8 mouse cellular contexts compared by ENCODE assay signal in the genomic region with DNA sequence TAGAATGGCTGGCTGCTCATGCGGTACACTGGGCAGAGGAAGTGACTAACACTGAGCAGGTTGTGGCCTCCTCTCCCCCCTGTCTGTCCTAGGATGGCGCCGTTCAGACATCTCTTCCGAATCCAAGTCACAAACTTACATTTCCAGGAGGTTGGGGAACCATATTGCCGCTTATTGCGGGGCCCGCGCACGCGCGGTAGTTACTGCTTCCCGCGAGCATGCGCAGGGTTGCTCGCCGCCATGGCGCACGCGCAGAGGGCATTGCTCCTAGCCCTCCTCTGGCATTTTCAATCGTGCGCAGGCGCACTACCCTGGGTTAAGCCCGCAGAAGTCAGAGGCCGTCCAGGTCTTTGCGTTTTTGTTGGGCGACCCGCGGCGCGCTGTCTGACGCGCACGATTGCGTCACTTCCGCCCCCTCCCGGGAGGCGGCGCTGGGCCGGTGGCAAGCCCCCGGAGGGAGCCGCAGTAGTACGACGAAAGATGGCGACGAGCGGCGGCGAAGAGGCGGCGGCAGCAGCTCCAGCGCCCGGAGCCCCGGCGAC. TPM values are rescaled to one million over a fixed set of nuclear protein-coding genes. Genes with fewer than 3 reads are reported as not detected.
DNase-seq lines count a peak whose midpoint lies in the region; ATAC-seq and TF ChIP-seq lines count a peak whose summit lies in the region.

No protein-coding gene starts in this region.

- peaks cover 22% of the 10 kb centered on the region for H3K36me3 ChIP-seq in embryonic facial prominence, embryonic 15.5 days
- peaks cover 23% of the 10 kb centered on the region for H3K36me3 ChIP-seq in limb, embryonic 14.5 days (ENCODE audit: control insufficient read depth, insufficient read depth, low read length)
- peaks cover 17% of the 10 kb centered on the region for H3K36me3 ChIP-seq in midbrain, postnatal 0 days (ENCODE audit: insufficient read depth, low read length)

- peak; percentile 99 for DNase-seq in 416B (ENCODE audit: low read depth)
- peak; percentile 100 for DNase-seq in heart, adult 8-10 months (ENCODE audit: low spot score)
- peak; percentile 100 for DNase-seq in kidney, adult 9 months
- DNase-seq in limb, embryonic 14.5 days (ENCODE audit: low spot score): peak; percentile 99
- DNase-seq in midbrain, postnatal 0 days (ENCODE audit: low spot score): peak; percentile 99
- peak; percentile 99 to 100 for DNase-seq in spleen, postnatal 14 days (ENCODE audit: low spot score in 2 of 2)

- H3K4me3 ChIP-seq in bone marrow, adult 2 months (replicated peaks; ENCODE audit: control insufficient read depth, low read depth, low read length): peak overlapping the region; percentile 96
- peak overlapping the region; percentile 71 for H3K4me3 ChIP-seq in embryonic facial prominence, embryonic 15.5 days (replicated peaks)
- H3K4me3 ChIP-seq in limb, embryonic 14.5 days (replicated peaks; ENCODE audit: low read length): peak overlapping the region; percentile 90
- peak overlapping the region; percentile 84 for H3K4me3 ChIP-seq in midbrain, postnatal 0 days (ENCODE audit: low read depth, low read length)

- TF ChIP-seq POLR2A in bone marrow, adult 2 months (IDR thresholded peaks at IDR 0.05; ENCODE audit: borderline replicate concordance, control insufficient read depth, low read depth, low read length): peak; percentile 62; the same call in 1 of the 2 replicates
- TF ChIP-seq POLR2A in limb, embryonic 14.5 days (IDR thresholded peaks at IDR 0.05; ENCODE audit: borderline replicate concordance, extremely low read depth, insufficient read depth, insufficient read length): peak; percentile 59; the same call in 1 of the 2 replicates

- ATAC-seq in embryonic facial prominence, embryonic 15.5 days (ENCODE audit: insufficient number of reproducible peaks, low FRiP score, low TSS enrichment, low read depth): peak; percentile 98
- ATAC-seq in limb, embryonic 14.5 days (ENCODE audit: low FRiP score, low read depth): peak; percentile 96
- peak; percentile 97 for ATAC-seq in midbrain, postnatal 0 days (ENCODE audit: low FRiP score)

- peak overlapping the region; percentile 96 for H3K27ac ChIP-seq in bone marrow, adult 2 months (ENCODE audit: control insufficient read depth, insufficient read depth, low read depth, low read length, poor library complexity)
- H3K27ac ChIP-seq in embryonic facial prominence, embryonic 15.5 days (replicated peaks): peak overlapping the region; percentile 93
- peak overlapping the region; percentile 86 for H3K27ac ChIP-seq in limb, embryonic 14.5 days (replicated peaks; ENCODE audit: low read depth, low read length)
- peak overlapping the region; percentile 78 for H3K27ac ChIP-seq in midbrain, postnatal 0 days (ENCODE audit: low read depth, low read length)

- H3K9ac ChIP-seq in embryonic facial prominence, embryonic 15.5 days: peak overlapping the region; percentile 86
- H3K9ac ChIP-seq in limb, embryonic 14.5 days (ENCODE audit: low read depth, low read length, severe bottlenecking): peak overlapping the region; percentile 86
- peak overlapping the region; percentile 77 for H3K9ac ChIP-seq in midbrain, postnatal 0 days (replicated peaks; ENCODE audit: low read length, poor library complexity, severe bottlenecking)

- H3K9me3 ChIP-seq in embryonic facial prominence, embryonic 15.5 days (replicated peaks): no peaks in the 10 kb centered on the region
- H3K9me3 ChIP-seq in limb, embryonic 14.5 days (ENCODE audit: control insufficient read depth, low read length): no peaks in the 10 kb centered on the region
- no peaks in the 10 kb centered on the region for H3K9me3 ChIP-seq in midbrain, postnatal 0 days (ENCODE audit: low read length)

- no peak for TF ChIP-seq CTCF in bone marrow, adult 2 months (IDR thresholded peaks at IDR 0.05; ENCODE audit: control insufficient read depth, insufficient read depth, low read length)
- peak; percentile 18 for TF ChIP-seq CTCF in midbrain, postnatal 0 days (IDR thresholded peaks at IDR 0.05)

- WGBS in bone marrow, adult 2 months: under 1% methylated on average over 54 of the region's 54 CpGs
- under 1% methylated on average over 53 of the region's 54 CpGs for WGBS in embryonic facial prominence, embryonic 15.5 days
- WGBS in limb, embryonic 14.5 days: under 1% methylated on average over 39 of the region's 54 CpGs
- under 1% methylated on average over 47 of the region's 54 CpGs for WGBS in midbrain, postnatal 0 days

- peaks cover 4% of the 10 kb centered on the region; the same call in 1 of the 2 replicates for H3K4me1 ChIP-seq in bone marrow, adult 2 months (ENCODE audit: control insufficient read depth, insufficient read depth, low read length)
- peaks cover 25% of the 10 kb centered on the region for H3K4me1 ChIP-seq in embryonic facial prominence, embryonic 15.5 days
- peaks cover 10% of the 10 kb centered on the region for H3K4me1 ChIP-seq in limb, embryonic 14.5 days (ENCODE audit: control insufficient read depth, insufficient read depth, low read length)
- peaks cover 15% of the 10 kb centered on the region for H3K4me1 ChIP-seq in midbrain, postnatal 0 days (ENCODE audit: insufficient read depth, low read length)

- peak overlapping the region; percentile 84 for H3K4me2 ChIP-seq in embryonic facial prominence, embryonic 15.5 days (replicated peaks)
- H3K4me2 ChIP-seq in limb, embryonic 14.5 days (replicated peaks; ENCODE audit: low read depth, low read length, severe bottlenecking): peak overlapping the region; percentile 86
- peak overlapping the region; percentile 92 for H3K4me2 ChIP-seq in midbrain, postnatal 0 days (ENCODE audit: low read depth, low read length, poor library complexity, severe bottlenecking)

- H3K27me3 ChIP-seq in embryonic facial prominence, embryonic 15.5 days: no peaks in the 10 kb centered on the region
- no peaks in the 10 kb centered on the region for H3K27me3 ChIP-seq in limb, embryonic 14.5 days (ENCODE audit: control insufficient read depth, insufficient read depth, low read length)
- H3K27me3 ChIP-seq in midbrain, postnatal 0 days (ENCODE audit: insufficient read depth, low read length): no peaks in the 10 kb centered on the region

RNA-seq across cellular contexts. Expression of gene Ubr4, which starts 27.9 kb away (rescaled TPM):
- 31.7 and 52.8 TPM in 2 replicates for polyA plus RNA-seq in bone marrow, adult 2 months (2011; ENCODE audit: insufficient read depth, insufficient read length, low replicate concordance, missing spikeins)
- polyA plus RNA-seq in embryonic facial prominence, embryonic 15.5 days (2015; fragmentation: Nextera tagmentation; extraction: Ambion mirVana): 69.5 and 71.4 TPM in 2 replicates
- total RNA-seq in heart, adult 8-10 months (2022): 100 to 1,000 TPM; 103 to 136 (median 112) TPM
- 159 and 188 TPM in 2 replicates for polyA plus RNA-seq in limb, embryonic 14.5 days (2012; rRNA removed)
- 86.6 and 89.3 TPM in 2 replicates for polyA plus RNA-seq in limb, embryonic 14.5 days (2014; fragmentation: Nextera tagmentation; extraction: Ambion mirVana)
- 164 and 176 TPM in 2 replicates for total RNA-seq in midbrain, postnatal 0 days (2014; rRNA removed)
- 59.8 and 63.6 TPM in 2 replicates for polyA plus RNA-seq in midbrain, postnatal 0 days (2015; fragmentation: Nextera tagmentation; extraction: Ambion mirVana)

RNA-seq across cellular contexts. Expression of gene Emc1, which starts 27.9 kb away (rescaled TPM):
- 15.4 and 18.7 TPM in 2 replicates for polyA plus RNA-seq in bone marrow, adult 2 months (2011; ENCODE audit: insufficient read depth, insufficient read length, low replicate concordance, missing spikeins)
- 23.4 and 26.7 TPM in 2 replicates for polyA plus RNA-seq in embryonic facial prominence, embryonic 15.5 days (2015; fragmentation: Nextera tagmentation; extraction: Ambion mirVana)
- total RNA-seq in heart, adult 8-10 months (2022): 10 to 100 TPM; 44.8 to 58.9 (median 48.6) TPM
- polyA plus RNA-seq in limb, embryonic 14.5 days (2012; rRNA removed): 33.7 and 40.5 TPM in 2 replicates
- 12.6 and 13.4 TPM in 2 replicates for polyA plus RNA-seq in limb, embryonic 14.5 days (2014; fragmentation: Nextera tagmentation; extraction: Ambion mirVana)
- total RNA-seq in midbrain, postnatal 0 days (2014; rRNA removed): 70.3 and 78.3 TPM in 2 replicates
- 49.3 and 50.3 TPM in 2 replicates for polyA plus RNA-seq in midbrain, postnatal 0 days (2015; fragmentation: Nextera tagmentation; extraction: Ambion mirVana)

RNA-seq across cellular contexts. Expression of gene Mrto4, which starts 27.9 kb away (rescaled TPM):
- 64.0 and 64.4 TPM in 2 replicates for polyA plus RNA-seq in bone marrow, adult 2 months (2011; ENCODE audit: insufficient read depth, insufficient read length, low replicate concordance, missing spikeins)
- 103 and 108 TPM in 2 replicates for polyA plus RNA-seq in embryonic facial prominence, embryonic 15.5 days (2015; fragmentation: Nextera tagmentation; extraction: Ambion mirVana)
- total RNA-seq in heart, adult 8-10 months (2022): 10 to 100 TPM; 24.7 to 32.0 (median 29.1) TPM
- polyA plus RNA-seq in limb, embryonic 14.5 days (2012; rRNA removed): 59.0 and 66.7 TPM in 2 replicates
- polyA plus RNA-seq in limb, embryonic 14.5 days (2014; fragmentation: Nextera tagmentation; extraction: Ambion mirVana): 92.1 and 106 TPM in 2 replicates
- 32.0 and 36.1 TPM in 2 replicates for total RNA-seq in midbrain, postnatal 0 days (2014; rRNA removed)
- 68.3 and 75.0 TPM in 2 replicates for polyA plus RNA-seq in midbrain, postnatal 0 days (2015; fragmentation: Nextera tagmentation; extraction: Ambion mirVana)

Comparison
In these comparisons a context has a peak if more than half of its experiments do, and no peak if none do; other contexts are left out.
1. Peak in every context shown above with its lines: DNase-seq, ATAC-seq, H3K4me3 ChIP-seq and H3K27ac ChIP-seq.